Mouse (Mus musculus) urinary bladder, adult 18-20 months (tissue): ENCODE results near the gene Adgrf5.
A peak's percentile ranks its signal among the peaks of the same experiment; 100 is the strongest.
"Not testable (repeated sequence)": the region's sequence is repeated elsewhere in the genome, so short reads cannot be mapped to it uniquely, and the experiment has no call there.

Experiments
- DNase-seq, 2 experiments: peaks; one replicate each; pipeline ENCODE4 v3.0.0; 2022; ENCODE audit warnings: low spot score in 2 of 2, mixed read lengths in 2 of 2

Gene Adgrf5

DNA sequence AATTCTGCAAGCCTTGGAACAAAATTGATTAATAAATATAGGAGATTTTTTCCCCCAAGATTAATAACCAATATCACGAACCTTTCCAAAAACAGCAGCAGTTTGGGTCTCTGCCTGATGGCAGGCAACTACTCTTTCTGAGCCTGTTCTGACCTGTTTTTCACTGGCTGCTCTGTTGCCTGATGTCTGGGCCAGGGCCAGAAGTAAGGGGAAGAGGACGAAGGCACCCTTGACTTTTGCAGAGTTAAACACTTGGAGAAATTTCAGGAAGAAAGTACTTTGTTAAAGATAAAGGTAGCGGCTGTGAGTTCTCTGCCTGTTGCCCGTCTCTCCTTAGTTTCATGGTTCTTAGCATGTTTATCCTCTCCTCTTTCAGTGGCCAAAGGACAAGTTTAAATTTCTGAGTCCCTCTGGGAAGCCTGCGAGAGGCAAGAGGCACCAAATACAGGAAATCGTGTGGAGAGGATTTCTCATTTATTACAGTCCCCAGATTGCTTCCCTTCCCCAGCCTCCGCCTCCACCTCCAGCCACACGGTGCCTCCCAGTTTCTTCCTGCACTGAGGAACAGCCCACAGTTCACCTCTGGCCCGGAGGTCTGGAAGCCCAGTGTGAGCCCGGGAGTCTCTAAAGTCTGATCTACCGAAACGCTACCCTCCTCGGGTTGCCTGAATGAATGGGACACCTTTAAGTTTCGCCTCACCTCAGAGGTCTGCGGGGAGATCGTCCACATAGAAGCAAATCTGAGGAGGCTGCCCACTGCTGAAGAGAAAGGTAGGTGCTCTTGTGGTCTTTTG lies at the start of gene Adgrf5:
Gene Adgrf5 (plus strand): TSS at position 626 of the 794 bp plus-strand sequence.
- DNase-seq, result no peak

DNA sequence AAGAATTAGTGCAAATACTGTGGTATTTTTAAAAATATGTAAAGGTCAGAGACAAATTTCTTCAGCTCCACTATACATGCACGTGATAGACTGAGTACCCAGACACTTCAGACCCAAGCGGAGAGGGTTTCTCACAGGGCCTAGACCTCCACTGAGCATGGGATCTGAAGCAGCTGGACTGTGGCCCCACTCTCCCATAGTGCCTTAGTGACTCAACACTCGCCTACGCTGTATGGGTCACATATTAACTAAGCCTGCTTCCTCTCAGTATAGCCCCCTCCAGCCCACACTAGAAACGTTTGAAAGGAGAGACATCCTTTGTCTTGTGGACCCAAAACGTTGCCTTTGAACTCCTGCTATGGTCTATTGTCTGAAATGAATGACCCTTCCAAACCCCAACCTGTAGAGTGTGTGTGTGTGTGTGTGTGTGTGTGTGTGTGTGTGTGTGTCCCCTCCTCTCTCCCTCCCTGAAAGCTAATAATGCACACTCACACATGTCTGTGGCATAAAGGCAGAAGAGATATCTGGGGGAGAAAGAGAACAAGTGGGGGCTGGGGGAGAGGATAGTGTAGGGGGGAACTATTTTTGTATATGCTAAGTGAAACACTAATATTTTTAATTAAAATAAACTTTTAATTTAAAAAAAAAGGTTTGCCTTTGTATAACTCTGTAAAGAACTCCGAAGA lies 34.1 kb upstream of the Adgrf5 start:
- no peak for DNase-seq

DNA sequence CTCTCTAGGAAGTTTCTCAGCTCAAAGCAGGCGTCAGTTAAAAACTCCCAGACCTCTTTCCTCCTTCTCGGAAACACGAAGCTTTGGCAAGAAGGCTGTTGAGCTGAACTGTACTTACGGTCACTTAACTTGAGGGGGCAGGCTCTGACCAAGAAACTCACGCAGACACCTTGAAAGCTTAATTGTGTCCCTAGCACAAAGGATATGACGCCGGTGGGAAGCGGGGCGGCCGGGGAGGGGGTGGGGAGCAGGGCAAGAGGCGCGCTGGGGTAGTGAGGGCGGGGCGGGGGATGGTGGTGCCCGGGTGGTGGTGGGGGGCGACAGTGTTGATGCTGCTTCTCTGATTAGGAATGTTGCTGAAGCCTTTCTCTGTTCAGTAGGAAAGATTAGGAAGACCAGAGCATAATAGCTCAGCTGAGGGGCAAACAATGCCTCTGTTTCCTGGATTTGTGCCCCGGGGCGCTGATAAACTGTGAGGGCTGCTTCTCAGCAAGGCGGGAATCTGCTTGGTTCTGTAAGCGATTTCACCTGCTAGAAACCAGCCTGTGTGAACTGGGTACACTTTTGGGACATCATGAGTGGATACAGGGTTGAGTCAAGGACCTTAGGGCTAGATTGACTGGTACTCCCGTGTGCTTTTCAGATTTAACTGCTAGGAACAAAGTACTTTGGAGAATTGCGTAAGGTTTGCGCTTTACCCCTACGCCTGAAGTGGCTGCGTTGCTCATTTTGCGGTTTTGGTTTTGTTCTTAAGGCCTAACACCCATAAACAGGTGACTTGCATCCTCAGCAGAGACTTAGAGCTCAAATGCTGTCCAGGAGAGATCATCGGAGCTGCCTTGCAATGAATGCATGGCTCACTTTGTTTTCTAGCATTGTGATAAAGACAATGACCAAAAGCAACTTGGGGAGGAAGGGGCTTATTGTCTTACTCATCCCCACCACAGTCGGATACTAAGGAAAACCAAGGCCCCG lies 33.2 kb upstream of the Adgrf5 start:
- peak; percentile 5 to 6 for DNase-seq

DNA sequence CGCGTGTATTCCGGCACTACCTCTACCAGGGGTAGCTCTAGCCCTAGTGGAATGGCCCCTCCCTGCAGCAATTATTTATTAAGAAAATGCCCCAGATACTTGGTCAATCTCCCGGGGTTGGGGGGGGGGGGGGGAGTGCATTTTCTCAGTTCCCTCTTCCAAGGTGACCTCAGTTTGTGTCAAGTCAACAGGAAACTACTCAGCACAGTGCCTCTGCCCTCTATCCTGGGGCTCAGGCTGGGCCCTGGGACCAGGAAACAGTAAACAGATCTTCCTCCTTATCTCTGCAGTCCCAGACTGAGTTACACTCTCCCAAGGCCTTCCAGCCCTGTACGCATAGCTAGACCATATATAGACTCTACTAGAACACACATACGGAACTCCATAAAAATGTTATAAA lies 32.4 kb upstream of the Adgrf5 start:
- no peak for DNase-seq

DNA sequence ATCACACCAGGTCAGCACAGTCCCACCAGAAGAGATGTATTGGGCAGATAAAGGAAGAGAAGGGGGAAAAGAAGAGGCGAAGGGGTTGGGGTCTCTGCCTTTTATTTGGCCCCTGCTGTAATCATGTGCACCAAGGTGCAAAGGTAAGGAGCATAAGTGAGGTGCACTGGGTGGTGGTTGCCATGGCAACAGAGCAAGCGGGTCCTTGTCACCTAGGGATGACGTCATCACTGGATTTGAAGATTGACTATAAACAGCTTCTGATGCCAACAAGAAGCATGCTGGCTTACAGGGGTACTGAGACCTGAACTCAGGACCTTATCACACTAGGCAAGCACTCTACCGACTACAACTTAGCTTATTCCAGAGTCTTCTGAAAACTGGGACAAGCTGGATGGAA lies 31.0 kb upstream of the Adgrf5 start:
- no peak for DNase-seq

DNA sequence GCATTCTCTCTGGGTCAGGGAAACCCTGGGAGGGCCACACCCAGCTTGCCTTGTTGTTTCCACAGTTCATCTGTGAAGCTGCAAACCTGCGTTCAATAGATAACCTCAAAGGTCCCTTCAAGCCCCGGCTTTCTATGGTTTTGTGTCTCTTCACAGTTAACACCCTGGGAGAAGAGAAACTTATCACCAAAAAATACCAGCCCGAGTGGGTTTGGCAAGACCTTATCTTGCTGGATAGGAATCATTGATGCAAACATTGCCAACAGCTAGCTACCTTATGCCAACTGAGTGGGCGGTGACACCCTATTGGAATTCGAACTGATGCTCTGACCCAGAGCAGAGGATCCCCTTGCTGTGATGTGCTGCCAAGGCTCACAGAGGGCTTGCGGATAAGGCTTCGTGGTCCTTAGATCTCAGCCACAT lies 30.5 kb upstream of the Adgrf5 start:
- DNase-seq, result peak in 1 of 2 experiments; percentile 3

DNA sequence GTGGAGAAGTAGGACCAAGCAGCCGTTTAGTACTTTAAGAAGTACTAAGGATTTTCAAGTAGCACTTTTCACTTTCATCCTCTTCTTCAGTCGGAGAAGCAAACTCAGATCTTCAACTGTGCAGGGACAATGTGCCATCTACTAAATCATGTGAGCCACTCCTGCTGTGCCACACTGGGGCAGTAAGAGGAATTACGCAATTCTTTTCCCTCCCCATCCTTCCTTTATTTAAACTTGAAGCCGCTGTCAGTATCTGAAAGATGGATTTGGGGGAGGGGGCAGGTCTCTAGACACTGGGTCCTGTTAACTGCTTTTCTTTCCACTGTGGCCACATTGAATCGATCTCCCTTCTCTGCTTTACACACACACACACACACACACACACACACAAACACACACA lies 27.6 kb upstream of the Adgrf5 start:
- DNase-seq, result no peak

DNA sequence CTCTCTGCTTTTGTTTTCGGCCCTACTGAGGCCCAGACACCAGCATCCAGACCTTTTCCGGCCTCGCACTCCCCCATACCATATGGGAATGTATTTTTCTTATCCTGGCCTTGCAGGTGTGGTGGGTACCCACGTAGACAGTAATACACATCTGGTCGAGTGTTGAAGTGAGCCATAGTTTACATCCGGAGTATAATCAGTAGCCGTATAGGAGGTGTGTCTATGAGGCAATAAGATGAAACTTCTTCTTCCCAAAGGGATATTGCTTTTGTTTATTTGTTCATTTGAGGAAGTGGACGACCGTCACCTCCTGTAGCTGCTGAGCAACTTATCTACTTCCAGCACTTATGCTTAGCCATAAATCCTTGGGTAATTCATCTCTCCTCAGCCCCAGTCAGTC lies 26.2 kb upstream of the Adgrf5 start:
- DNase-seq, result no peak

DNA sequence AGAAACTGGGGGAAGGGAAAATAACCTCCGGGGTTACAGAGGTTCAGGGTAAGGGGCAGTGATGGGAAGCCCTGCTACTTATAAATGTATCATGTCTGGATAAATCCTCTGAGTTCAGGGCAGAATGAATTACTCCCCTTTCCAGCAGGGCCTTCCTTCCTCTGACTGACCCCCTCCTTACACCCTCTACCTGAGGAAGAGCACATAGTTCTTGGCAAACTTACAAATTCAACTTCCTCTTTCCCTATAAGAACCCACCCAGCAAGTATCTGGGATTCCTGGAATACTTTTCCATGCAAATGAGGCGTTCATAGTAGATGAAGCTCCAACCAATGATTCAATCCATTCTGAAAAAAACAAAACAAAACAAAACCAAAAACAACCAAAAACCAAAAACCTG lies 22.6 kb upstream of the Adgrf5 start:
- DNase-seq, result no peak

DNA sequence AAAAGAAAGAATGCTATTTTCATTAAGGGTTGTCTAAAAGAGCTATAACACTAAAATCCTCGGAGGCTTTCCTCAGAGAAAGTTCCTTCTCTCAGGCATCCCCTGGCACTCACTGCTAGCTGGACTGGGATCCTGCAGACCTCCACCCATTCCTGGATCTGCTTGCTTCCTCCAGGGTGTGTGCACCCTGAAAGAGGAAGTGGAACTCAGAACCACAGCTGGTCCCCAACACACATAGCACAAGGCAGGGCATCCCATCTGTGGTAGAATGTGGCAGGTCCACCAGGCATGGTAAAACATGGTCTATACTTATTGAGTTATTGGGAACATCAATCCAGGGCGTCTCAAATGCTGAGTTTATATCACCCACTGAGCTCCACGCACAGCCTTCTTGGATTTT lies 22.0 kb upstream of the Adgrf5 start:
- DNase-seq, result no peak

DNA sequence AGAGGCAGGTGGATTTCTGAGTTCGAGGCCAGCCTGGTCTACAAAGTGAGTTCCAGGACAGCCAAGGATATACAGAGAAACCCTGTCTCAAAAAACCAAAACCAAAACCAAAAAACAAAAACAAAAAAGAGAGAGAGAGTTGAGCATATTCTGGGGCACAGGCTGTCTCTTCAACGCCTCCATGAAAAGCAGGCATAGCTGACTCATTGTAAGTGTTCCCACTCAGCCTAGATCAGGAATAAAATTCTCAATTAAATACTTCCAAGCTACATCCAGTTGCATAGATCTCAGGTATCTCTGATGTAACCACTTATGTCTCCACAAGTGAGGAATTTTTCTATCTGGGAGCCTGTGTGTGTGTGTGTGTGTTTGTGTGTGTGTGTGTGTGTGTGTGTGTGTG lies 13.8 kb upstream of the Adgrf5 start:
- DNase-seq, result not testable (repeated sequence)

DNA sequence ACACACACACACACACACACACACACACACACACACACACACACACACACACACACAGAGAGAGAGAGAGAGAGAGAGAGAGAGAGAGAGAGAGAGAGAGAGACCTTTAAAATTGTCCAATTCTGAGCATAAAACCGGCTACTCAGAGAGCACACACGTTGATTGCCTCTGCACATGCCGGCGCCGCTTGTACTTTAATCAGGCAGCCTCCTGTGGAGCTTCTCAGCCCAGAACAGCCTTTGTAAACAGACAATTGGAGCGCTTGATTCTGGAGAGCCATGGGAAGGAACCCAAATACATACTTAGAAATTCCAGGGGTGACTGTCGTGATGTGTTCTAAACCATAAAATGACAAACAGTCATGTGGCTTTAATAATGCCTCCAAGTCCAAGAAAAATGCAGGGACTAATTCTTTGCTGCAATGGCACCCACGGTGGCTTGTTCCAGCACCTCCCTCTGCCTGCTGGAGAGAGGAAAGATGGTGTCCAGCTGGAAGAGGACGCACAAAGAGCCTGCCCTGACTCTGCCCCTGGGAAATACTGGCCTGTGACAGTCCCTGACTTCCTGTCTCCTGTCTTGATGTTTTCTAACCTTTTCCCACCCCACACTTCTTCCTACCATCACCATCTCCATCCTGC lies 2.2 kb upstream of the Adgrf5 start:
- no peak for DNase-seq

DNA sequence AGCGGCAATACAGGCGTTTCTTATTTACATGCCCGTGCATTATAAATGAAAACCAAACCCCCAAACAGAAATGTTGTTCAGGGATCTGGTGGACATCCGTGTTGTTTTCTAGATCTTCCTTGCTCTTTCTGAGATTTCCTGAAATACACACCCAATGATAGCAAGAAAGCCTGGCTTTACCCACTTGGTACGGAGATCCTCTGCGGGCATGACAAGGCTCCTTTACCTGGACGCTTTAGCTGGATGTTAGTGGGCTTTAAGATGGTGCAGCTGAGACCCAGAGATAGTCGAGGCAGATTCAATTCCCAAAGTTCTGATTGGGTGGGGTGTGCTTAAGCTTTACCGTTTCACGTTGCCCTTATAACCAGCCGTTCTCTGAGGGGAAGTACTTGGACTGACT lies 770 bp downstream of the Adgrf5 start:
- DNase-seq, result no peak

DNA sequence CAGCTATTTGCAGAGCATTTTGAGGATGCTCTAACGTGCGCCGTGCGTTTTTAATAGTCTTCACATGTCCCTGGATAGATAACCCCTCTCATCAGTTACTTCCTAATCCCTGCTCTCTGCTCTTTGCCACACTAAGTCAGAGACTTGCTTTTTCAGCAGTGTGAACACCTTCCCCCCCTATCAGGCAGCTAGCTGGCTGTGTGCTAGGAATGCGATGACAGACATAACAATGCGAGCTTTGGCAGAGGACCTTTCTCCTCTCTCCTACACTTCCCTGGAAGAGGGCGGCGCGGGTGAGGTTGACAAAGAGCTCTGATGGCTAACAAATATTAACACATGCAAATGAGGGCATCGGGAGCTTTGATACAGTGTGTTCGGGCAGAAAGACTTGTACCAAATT lies 2.1 kb downstream of the Adgrf5 start:
- DNase-seq, result no peak

DNA sequence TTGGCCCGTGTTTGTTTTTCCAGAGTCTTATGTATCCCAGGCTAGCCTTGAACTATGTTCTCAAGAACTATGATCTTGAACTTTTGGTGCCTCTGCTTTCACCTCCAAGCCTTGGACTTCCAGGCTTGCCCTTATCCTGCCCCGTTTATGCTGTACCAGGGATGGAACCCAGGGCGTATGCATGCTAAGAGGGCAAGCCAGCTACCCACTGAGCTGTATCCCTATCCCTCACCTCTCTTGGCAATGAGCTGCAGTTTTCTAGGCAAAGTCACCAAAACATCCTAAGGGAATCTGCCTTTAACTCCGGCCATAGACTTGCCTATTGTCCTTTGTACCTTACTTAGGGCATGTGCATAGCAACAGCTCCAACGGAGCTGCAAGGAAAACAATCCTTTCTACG lies 2.6 kb downstream of the Adgrf5 start:
- DNase-seq, result no peak

DNA sequence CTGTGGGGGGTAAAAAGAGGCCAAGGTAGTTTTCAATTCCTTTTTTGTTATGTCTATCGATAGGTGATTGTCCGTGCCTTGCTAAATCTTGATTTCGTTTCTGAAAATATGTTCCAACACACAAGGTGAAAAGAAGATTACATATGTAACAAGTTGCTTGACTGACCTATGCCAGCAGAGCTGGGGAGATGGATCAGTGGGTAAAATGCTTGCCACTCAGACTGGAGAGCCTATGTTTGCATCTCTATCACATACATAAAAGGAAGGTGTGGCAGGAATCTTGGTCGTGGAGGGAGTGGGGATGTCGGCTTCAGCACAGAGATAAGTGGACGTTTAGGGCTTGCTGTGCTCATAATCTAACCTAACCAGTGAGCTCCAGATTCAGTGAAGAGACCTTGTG lies 3.7 kb downstream of the Adgrf5 start:
- DNase-seq, result no peak

DNA sequence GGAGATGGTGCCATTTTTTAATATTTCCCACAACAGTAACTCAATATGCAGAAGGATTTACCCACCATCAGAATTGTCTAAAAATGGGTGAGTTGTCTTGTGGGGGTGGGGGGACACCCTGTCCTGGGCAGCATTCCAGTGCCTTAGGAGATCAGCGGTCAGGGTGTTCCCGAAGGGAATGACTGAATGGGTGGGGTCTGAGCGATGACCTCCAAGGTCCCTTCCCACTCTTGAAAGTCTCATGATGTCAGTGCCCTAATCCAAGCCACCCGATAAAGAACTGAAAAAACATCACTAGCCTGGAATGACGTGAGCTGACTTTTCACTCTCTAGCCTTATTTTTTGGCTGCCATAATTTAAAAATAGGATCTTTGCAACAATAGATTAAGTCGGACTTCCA lies 5.0 kb downstream of the Adgrf5 start:
- no peak for DNase-seq

DNA sequence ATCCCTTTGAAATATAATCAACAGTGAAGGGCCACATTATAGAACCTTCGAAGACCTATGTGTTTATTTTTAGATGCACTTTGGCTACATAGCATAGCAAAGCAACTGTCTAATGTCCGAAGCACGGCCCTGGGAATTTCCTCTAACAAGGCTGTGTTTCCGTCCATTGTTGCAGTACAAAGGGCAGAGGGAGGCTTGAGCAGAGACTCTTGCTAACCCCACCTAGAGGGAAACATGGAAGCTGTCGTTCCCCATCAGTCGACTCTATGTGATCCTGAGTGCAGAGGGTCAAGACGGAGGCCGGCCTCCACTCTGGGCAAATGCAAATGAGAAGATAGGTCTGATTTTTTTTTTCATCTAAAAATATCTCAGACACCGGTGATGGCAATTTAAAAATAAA lies 6.2 kb downstream of the Adgrf5 start:
- DNase-seq, result no peak

DNA sequence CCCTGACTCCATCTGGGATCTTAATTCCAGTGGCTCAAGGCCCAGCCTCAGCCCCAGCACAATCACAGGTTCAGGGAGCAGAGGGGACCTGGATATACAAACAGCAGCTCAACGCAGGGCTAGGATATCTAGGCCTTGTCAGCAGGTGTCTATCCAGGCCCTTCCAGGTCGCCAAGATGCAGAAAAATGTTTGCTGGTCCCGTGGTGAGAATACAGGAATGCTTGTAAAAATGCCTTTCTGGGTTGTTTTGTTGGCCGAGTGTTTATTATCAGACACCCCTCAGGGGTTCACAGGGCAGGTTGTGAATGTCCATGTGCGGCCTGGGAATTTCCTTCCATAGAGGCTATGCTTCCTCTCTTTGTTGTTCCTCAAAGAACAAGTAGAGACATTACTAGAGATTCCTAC lies 7.9 kb downstream of the Adgrf5 start:
- DNase-seq, result no peak

DNA sequence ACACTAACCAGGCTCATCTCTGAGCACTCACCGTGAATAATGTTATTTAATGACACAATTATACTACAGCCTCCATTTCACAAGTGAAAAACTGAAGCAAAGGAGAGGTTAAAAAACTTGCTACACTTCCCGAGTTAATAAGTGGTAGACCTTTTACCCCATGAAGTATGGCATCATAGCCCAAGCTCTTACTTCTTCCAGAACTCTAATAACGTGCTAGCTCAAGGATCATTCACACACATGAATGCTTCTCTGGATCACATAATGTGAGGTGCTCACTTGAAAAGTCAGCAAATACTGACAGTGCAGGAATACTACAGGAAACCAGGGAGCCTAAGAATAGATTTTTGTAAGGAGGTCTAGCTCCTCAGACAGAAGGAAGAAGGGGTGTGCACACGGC lies 12.4 kb downstream of the Adgrf5 start:
- no peak for DNase-seq

DNA sequence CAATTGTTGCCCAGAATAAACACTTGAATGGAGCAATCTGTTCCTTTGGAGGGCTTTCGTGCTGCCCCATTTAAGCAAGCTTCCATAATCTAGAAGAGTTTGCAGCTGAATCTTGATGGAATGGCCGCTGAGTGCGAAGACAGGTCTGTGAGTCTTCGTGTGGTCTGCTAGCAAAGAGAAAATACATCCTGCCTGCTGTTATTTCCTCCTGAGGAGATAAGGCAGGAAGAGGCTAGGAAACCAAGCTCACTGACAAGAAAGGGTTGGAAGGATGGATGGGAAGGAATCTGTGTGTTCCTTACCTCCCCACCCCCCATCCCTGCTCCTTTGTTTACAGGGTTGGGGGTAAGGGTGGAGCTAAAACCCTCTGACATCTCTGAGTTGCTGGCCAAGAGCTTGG lies 13.8 kb downstream of the Adgrf5 start:
- DNase-seq, result no peak

DNA sequence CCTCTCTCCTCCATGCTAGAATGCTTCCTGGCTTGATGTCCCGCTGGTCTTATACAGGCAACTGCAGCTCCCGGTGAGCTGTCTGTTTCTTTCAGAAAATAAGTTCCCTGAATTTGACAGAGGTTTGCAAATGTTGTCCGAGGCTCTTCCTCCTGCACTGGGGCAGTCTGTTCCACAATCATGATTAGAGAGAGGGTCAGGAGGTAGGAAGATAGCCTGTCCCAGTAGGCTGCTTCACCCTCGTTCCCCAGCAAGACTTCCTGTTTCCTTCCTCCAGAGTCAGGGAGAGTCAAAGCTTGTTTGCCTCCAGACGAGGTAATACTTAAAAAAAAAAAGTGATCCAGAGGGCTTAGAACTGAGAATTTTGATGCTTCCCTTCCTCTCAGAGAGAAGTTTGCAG lies 16.3 kb downstream of the Adgrf5 start:
- no peak for DNase-seq
